Mouse (Mus musculus) testis, adult 10 weeks (tissue): ENCODE measurements around the gene Tmprss6. TPM values are rescaled to one million over a fixed set of nuclear protein-coding genes. Genes with fewer than 3 reads are reported as not detected.

Experiments used
- polyA plus RNA-seq: library from polyadenylated mRNA; stranded (reverse); fragments of 350-450 nt; fragmentation: Illumina TruSeq; extraction: RNeasy Lipid Tissue Mini Kit (QIAGEN cat#74804); gene quantifications from one replicate; pipeline ENCODE4 v1.2.3, GENCODE M21; 2014; ENCODE audit warnings: low read depth, low replicate concordance

Gene Tmprss6
- polyA plus RNA-seq = not detected

GRCm38 (mm10) chr15:78468379-78468937 lies at the start of gene Tmprss6:
Gene Tmprss6 (minus strand): TSS chr15:78468634.

GRCm38 (mm10) chr15:78494968-78495406 lies 26.6 kb upstream of the Tmprss6 start, which contains the start of gene Il2rb:
Gene Il2rb (minus strand): TSS chr15:78495271.

GRCm38 (mm10) chr15:78428391-78429138 lies 39.9 kb downstream of the Tmprss6 start, which contains the start of gene Kctd17:
Gene Kctd17 (plus strand): TSS chr15:78428564.

GRCm38 (mm10) chr15:78406293-78406934 lies 62.0 kb downstream of the Tmprss6 start, which contains the start of gene Mpst:
Gene Mpst (plus strand): TSS chr15:78406416.

GRCm38 (mm10) chr15:78405517-78406211 lies 62.8 kb downstream of the Tmprss6 start, which contains the start of gene Tst:
Gene Tst (minus strand): TSS chr15:78405907.

GRCm38 (mm10) chr15:78395478-78395962 lies 72.9 kb downstream of the Tmprss6 start, which contains the start of gene Tex33:
Gene Tex33 (minus strand): TSS chr15:78395912.

Other genes starting within 250 kb of the Tmprss6 start
- gene Ncf4, start 223.8 kb downstream of the Tmprss6 start, polyA plus RNA-seq = not detected
- 0.34 TPM for gene Csf2rb2, start 162.9 kb downstream of the Tmprss6 start, polyA plus RNA-seq
- gene Csf2rb, start 142.9 kb downstream of the Tmprss6 start, polyA plus RNA-seq = 0.25 TPM
- gene Tex33, start 72.7 kb downstream of the Tmprss6 start, polyA plus RNA-seq = 35.2 TPM
- gene Tst, start 62.7 kb downstream of the Tmprss6 start, polyA plus RNA-seq = 1.4 TPM
- 0.39 TPM for gene Mpst, start 62.2 kb downstream of the Tmprss6 start, polyA plus RNA-seq
- 0.66 TPM for gene Kctd17, start 40.1 kb downstream of the Tmprss6 start, polyA plus RNA-seq
- gene Il2rb, start 26.6 kb upstream of the Tmprss6 start, polyA plus RNA-seq = not detected
- gene C1qtnf6, start 62.8 kb upstream of the Tmprss6 start, polyA plus RNA-seq = 1.6 TPM
- gene Sstr3, start 76.1 kb upstream of the Tmprss6 start, polyA plus RNA-seq = not detected
- 0.34 TPM for gene Rac2, start 104.1 kb upstream of the Tmprss6 start, polyA plus RNA-seq
- gene Cyth4, start 128.4 kb upstream of the Tmprss6 start, polyA plus RNA-seq = 0.32 TPM